Mouse (Mus musculus) ES-CJ7 (cell line): Measurements from ENCODE around the gene Cpox.
A peak's percentile ranks its signal among the peaks of the same experiment; 100 is the strongest.

Experiments
- DNase-seq: peaks from one replicate; pipeline ENCODE4 v3.0.0; 2011; ENCODE audit warnings: low read depth, low spot score

The Cpox gene

DNA sequence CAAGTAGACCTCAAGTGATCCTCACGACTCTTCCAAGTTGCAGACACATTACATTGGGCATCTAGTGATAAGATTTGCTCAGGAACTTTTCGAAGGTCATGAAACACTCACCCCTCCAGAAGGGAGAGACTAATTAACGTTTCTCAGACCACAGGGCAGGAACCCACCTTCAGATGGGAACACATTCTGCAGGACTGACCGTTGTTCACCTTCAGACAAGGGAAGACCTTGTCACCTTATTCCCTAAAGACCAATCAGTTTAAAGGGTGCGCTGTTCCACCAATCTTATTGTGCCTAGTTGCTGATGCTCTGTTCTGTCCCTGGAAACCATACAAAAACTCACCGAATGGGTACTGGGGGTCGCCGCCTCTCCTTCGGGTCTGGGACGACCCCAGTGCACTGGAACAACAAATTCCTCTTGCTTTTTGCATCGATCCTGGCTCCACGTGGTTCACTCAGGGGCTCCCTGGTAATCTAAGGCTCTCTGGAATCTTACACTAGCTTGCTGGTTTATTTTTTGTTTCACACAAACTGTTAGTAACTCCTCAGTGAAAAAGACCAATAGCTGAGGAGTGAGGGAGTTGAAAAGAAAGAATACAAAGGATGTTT lies 30.8 kb downstream of the Cpox start:
- DNase-seq: no peak

DNA sequence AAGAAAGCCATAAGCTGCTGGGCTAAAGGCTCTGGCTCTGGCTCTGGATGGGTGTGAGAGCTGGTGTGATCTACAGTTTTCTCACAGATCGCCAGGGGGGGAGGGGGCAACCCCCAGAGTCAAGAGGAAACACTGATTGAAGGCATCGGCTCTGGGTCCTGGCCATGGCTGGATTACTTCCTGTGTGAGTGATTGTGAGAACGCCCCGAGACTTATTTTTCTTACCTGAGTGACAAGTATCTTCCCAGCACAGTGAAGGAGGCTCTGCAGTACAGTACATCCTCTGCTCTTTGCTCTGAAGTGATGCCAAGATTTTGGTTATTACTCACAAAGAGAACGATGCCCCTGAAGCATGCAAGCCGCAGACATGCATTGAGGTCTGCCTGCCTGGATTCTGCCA lies 31.7 kb downstream of the Cpox start:
- no peak for DNase-seq

DNA sequence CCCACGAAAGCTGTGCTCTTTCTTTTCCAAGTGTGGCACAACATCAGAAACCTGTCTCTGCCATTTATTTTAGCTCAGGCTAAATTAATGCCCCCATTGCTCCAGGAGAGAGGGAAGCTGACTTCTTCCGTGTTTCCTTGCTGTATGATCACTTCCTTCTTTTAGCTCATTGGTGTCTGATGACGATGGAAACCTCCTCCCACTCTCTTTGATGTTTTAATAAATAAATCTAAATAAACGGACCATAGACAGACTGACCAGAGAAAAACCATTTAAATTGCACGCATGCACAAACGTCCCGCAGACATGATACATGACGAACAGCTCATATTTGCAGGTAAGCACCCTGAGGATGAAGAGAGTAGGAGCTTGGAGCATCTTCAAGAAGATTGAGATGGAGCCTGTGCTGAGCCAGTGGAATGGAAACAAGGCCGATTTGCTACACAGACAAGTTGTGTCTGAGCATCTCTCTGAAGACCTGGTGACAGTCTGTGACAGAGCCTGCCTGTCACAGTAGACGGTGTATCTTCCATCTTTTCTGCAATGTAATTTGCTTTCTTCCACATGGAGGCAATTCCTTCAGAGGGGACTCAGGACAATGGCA lies 32.3 kb downstream of the Cpox start:
- no peak for DNase-seq

DNA sequence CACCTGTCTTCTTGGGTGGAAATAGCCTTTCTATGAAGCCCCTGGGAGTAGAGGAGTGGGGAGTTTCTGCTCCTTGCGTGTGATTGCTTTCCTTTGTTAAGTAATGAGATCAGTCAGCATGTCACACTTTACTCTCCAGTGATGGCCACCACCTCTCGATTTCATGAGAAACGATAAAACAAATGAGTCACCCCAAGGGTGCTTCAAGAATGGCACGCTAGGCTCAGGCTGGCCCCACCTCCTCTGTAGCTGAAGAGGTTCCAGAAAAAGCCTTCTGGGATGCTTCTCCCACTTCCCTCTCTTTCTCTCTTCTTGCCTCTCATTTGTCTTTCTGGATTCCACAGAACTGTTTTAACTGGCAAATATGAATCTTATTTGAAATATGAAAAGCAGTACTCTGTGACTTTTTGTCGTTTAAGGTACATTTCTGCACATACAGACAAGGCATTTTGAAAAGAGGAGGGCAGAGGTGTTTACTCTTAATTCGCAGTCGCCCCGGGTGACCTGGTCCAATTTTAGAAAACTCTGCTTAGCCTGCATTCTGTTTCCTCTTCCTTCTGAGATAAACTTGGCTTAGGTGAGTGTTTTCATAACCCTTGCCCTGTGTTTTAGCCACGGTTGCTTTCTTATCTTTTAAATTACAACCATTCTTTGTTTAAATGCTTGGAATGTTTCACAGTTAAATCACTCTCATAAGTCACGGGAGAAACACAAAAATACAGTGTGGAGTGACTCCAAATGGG lies 33.5 kb downstream of the Cpox start:
- DNase-seq: no peak

DNA sequence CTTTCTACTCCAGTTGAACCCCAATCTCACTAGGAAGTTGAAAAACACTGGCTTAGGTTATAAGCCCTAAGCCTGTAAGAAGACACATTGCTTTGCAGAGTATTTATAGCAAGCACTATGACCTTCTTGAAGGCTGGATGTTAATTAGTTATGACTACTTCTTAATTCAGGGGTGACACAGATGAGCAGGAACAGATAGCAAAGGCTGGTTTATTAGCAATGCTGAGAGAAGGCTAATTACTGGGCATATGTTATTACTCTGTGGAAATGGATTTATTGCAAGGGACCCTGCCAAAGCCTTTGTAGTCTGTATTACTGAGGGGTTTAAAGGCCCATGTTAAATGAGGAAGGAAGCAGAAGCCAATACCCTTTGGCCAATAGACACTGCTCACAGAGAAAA lies 34.9 kb downstream of the Cpox start:
- no peak for DNase-seq

DNA sequence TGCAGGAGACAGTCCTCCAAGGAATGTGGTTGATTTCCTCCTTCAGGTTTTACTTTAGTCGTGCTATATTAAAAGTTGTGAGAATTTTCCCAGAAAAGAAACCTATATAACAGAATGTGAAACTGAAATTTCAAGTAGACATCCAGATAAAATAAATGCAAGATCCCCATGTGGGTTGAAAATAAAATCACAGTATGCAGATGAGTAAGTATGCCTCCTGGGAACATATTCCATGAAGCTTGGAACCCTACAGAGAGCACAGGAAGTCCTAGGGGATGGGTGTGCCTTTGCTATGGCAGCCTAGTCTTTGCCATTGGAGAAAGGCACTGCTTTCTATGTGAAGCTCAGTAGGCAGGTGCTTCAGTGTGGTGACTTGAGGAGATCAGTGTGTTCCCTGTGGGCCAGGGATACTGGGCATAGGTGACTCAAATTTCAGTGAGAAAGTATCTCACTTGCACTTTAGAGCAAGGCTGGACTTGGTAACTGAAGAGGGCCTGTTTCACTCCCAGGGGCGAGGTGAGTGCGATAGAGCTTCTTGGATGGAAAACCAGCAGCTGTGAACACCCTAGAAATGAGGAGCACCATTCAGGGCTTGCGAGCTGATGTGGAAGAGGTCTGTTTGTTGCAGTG lies 37.3 kb downstream of the Cpox start:
- no peak for DNase-seq

DNA sequence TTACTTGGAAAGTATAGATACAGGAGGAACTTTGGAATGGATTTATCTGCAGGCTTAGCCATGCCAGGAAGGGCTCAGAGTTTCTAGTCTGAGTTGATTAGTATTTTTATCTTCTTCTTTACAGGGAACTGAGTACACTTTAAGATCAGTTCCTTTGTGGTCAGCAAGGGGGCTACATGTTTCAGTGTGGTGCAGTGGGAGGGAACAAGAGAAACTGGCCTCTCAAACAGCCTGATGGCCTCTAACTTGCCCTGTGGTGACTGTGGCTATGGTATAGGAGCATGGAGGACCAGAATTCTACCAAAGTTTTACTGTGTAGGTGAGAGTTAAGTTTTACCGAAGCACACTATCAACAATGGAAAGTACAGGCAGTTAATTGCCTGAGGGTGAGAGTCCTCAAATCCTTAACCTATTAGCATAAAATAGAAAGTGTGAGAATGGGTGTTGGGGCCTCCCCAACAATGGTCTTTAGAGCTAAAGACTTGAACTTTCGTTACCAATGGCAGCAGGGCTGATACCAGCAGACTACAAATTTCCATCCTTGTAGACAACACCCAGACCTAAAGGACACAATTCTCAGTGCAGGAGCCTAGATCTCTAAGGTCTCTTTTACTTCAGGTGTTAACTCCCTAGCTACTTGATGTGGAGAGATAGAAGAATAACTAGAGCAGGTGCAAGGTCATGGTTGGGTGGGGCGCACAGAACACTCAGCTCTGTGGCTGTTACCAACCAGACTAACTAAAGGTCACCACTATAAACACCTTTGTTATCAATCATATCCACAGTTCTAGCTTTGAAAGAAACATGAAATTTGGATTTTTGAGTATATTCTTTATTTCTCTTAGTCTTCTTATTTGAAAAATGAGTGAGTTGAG lies 38.7 kb downstream of the Cpox start:
- DNase-seq: no peak

DNA sequence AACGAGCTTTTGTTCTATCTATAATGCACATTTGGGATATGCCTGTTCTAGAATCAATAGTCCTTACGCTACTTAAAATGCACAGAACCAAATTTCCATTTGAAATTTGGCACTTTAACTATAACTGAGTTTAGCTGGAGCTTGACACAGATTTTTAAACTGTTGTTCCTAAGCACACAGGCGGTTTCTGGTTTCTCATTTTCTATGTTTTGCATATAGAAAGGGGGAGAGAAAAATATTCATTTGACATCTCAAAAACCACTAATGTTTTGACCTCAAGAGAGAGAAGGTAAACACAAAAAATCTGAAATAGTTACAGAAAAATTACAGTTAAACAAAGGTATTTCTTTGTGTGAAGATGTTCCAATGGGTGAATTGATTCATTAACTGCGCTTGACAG lies 39.4 kb downstream of the Cpox start:
- no peak for DNase-seq

DNA sequence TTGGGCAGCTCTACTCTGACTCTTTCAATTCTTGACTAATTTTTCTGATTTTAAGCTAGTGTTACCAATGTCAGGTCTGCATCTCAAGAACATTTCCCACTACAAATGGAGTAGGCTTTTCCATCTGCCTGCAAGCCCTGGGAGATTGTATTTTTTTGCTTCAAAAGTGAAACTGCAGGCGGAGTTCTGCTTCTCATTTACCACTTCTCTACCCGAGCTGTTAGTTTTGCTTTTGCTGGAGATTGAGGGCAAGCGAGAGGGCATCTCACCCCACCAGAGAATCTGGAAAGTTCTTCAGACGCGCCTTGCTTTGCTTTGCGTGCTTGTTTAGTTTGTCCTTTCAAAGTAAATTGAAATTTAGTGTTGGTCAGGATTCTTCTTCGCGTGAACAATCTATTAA lies 42.1 kb downstream of the Cpox start:
- no peak for DNase-seq

DNA sequence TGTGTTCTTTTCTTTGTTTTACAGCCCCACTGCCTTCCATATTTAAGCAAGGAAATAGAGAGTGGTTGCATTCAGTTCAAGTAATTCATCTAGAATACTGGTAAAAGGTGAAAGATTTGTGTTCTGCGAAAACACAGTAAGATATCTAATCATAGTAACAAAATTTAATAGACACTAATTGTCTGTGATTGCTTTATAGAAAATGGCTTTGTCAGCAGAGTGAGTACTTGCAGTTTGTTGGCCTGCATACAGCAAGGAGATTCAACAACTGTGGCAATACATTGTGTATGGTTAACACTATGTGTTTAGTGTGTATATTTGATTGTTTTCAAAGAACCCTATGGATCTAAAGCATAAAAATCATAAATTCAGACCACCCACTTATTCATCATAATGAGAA lies 43.0 kb downstream of the Cpox start:
- DNase-seq: no peak

DNA sequence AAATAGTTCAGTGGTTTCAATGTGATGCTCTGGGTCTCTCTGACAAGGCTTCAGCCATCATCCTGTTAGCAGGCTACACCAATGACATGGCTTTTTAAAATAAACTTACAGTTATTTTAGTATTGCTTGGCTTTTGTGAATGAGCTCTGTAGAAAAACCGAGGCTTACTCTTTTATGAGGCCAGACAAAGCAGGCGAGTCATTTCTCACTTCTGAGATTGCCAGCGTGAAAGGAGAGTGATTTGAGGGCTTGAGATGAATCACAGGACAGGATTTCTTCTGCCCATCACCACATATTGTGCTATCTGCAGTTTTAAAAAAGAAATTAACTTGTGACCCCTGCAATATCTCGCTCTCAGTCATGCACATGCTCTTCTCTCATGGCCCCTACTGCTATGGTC lies 44.9 kb downstream of the Cpox start:
- no peak for DNase-seq

DNA sequence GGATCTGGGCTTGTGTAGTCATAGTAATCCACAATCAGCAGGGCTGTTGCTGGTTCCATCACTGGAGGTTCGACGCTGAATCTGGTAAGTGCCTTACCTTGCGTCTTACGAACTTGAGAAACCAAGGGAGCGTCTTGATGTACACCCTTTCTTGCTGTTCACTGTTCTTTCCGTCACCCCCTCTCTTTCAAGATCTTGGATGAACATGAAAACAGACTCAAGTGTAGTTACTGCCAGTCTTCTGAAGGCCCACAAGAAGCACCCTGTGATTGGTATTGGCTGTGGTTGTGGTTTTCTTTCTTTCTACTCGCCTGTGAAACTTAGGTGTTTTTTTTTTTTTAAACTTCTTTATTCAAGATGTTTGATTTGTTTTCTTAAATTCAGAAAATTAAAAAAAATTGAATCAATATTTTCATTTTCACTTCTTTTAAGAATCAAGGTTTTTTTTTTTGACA lies 48.6 kb downstream of the Cpox start, which contains the start of gene Gpr15:
Gpr15 (minus strand) TSS at position 405 of the 455 bp plus-strand sequence.
- DNase-seq: no peak

DNA sequence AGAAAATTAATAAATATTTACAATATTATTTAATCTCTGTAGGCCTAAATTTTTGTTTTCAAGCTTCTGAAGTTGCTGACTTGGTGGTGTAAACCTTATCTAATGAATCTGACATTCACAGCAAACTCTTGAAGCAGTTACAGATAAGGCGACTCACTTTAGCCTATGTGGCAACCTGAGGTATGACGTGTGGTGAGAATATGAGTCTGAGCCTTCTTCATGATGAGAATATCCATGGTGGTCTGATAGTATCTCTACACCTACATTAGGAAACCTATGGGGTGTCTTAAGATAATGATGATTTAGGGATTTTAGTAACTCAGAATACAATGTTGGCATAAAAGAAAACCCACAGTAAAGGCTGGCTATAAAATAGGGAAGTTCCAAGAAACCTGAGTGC lies 52.2 kb downstream of the Cpox start:
- DNase-seq: no peak

DNA sequence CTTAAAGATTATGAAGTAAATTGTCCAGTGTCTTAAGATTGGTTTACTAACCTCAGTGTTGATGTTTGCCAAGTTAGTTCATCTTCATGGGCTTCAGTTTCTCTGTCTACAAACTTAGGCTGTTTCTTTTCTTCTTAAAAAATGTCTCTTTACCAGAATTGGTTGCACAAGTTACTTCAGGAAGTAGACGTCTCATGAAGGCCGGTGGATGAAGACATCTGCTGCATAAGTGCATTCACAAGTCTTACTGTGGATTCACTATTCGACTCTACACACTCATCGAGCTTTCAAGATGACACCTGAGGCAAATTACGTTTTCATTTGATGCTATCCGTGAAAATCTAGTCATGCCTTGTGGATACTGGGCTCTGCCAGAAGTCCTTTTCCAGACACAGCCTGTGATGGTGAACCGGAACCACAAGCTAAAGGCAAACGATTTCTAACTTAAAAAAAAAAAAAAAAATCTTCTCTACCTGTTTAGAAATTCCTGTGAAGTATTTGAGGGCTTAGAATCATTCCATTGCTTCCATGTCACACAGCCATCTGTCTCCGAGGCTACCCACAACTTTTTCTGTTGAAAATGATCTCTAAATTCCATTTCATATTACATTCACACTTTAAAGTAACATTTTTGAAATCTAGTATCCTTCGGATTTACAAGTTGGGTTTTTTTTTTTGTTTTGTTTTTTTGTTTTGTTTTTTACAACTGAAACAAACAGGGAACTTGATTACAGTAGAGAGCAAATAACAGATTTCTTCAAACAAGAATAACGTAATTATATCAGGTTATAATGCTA lies 56.8 kb downstream of the Cpox start:
- no peak for DNase-seq

DNA sequence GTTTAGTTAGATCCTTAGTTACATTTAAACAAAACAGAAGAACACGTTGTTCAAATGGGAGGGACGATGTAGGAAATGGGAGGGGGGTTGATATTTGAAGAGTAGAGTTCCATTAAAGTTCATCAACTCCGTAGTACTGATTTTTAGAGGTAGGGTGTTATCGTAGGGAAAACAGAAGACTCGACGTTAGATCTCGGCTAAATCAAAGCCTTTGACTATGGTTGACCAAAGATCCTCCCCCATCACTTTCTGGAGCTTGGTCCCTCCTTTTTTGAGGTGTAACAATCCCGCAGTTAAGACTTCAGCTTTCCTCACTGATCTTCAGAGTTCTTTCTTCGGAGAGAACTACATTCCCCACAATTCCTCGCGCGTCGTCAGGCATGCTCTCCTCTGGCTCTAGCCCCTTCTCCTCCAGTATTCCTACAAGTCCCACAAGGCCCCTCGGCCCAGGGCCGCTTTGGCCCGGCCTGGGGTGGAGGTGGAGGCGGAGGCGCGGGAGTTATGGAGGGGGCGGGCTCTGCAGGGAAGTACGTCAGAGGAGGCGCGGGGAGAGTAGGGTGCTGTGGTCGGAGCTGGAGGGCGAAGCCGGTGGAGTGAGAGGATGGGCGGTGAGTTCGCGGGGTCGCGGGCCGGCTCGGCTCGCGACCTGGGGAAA lies 57.5 kb downstream of the Cpox start, which contains the start of gene Cldnd1:
Cldnd1 (plus strand) TSS at position 434 of the 655 bp plus-strand sequence.
- DNase-seq: peak; percentile 98

DNA sequence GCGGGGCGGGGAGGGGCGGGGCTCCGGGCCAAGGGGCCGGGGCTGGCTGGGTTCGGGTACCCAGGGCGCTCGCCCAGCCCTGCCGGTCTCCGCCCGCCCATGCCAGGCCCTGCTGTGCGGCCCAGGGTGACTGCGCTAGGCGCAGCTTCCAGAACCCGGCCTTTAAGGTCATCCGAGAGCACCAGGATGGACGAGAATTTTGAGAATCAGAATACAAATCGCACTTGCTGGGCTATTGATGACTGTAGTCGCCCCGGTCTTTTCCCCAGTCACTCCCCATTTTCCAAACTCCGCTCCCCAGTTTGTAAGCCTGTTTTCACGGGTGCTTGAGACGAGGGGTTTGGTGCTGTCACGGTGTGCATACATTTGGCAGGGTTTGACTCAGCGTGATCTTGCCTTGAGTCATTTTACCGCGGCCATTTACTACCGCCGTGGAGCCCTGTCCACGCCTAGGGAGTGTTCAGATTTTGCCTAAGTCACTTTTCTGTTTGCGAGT lies 58.1 kb downstream of the Cpox start:
- DNase-seq: peak; percentile 11

DNA sequence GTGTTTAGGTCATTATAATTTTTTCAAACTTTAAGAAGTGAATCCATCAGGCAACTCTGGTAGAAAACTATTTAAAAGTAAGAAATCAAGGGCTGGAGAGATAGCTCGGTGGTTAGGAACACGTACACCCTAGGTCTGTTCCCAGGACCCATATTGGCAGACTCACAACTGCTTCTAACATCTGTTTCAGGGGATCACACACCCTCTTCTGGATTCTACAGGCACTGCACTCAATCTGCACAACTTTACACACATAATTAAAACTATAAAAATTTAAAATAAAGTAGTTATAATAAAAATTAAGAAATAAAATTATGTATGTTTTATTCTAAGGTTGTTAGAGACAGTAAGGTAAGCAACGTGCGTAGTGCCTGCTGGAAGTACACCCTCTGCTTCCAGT lies 68.1 kb downstream of the Cpox start:
- no peak for DNase-seq

DNA sequence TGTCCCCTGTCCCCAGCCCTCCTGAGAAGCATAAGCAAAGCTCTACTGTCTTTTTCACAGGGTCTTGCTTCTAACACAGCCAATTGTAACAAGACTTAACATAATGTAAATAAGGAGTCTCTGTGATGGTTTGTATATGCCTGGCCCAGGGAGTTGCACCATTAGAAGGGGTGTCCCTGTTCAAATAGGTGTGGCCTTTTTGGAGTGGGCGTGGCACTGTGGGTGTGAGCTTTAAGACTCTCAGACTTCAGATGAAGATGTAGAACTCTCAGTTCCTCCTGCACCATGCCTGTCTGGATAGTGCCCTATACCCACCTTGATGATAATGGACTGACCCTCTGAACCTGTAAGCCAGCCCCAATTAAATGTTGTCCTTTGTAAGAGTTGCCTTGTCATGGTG lies 68.7 kb downstream of the Cpox start:
- peak; percentile 17 for DNase-seq

DNA sequence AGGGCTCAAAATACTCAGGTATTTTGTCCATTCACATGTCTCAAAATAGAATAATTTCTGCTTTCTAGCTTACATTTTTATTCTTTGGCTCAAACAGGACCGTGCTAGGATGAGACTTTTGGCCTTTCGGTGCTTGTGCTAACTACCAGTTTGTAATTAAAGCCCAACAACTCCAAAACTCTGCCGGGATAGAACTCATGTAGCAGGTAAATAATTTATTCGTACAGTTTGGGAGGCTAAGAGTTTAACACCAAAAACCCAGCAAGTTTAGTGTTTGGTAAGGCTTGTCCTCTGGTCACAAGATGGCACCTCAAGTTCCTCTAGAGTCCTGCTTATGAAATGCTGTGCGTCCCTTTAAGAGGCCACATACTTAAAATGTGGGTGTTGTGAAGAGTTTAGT lies 70.7 kb downstream of the Cpox start:
- DNase-seq: no peak

DNA sequence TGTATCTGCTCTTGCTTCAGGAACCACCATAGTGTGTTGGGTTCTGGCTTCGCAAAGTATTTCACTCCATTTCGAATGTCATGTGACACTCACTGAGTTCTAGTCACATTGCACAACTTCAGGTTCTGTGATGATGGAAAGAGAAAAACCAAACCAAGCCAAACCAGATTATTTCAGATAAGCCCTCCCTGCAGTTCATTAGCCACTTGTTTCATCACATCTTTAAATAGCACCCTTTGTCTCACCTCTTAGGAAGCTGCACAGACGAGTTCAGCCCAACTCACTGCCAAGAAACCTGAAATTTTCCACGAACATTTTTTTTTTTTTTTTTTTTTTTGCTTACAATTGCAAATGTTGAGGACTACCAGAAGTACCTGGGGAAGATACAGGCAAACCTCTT lies 76.6 kb downstream of the Cpox start:
- no peak for DNase-seq
